Mouse (Mus musculus) embryonic fibroblast, embryonic 13.5 days (primary cell): ENCODE data around the gene Fbxo21.

Experiments used
- CTCF ChIP-seq: IDR thresholded peaks from 2 replicates; pipeline ENCODE4 v1.5.1; 2011; ENCODE audit warnings: mild to moderate bottlenecking, control low read depth, low read length, moderate library complexity, borderline replicate concordance; ENCODE audit not compliant: insufficient read depth
- POLR2A ChIP-seq: IDR thresholded peaks from 2 replicates; pipeline ENCODE4 v1.6.1; 2011; ENCODE audit warnings: low read depth, mild to moderate bottlenecking, control low read depth, low read length, moderate library complexity

DNA sequence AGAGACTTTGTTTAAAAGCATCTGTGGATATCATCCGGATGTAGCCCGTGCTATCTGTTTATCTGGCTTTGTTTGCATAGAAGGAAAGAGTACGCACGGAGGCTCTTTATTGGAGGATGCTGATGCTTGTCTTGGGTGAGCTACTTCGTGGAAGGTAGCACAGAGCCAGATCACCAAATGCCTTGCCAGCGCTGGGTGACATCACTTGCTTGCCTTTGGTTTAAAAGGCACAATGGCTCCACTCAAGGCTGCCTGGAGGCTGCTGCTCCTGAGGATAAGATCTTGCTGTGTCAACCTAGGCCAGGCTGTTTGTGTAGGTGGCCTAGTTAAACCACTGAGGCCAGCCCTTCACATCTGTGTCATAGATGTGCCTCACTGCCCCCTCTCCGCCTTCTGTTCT is 34.3 kb downstream of the Fbxo21 start:
- TF ChIP-seq CTCF (no peak), POLR2A (no peak)
